In genomic region chr9:121071050-121071449, GRCm38 (mm10) we compare ENCODE assay signal across 11 mouse cellular contexts.
DNase-seq lines count a peak whose midpoint lies in the region; ATAC-seq and TF ChIP-seq lines count a peak whose summit lies in the region.
"Had no signal": no experiment of that assay in that cellular context is flagged by ENCODE, and none has a peak within 500 bp of the region (broad histone marks: within the 10 kb centered on the region; RNA-seq: fewer than 3 reads in every experiment).

No protein-coding gene starts in this region.

- peak; percentile 66 for DNase-seq in intestine, embryonic 14.5 days (ENCODE audit: low spot score)
- peak; percentile 15 to 41 for DNase-seq in spleen, postnatal 14 days (ENCODE audit: low spot score in 2 of 2)
- no peak for DNase-seq in spleen, adult 12 weeks (ENCODE audit: low spot score)
- no peak for DNase-seq in thymus, adult 2 months

- H3K4me1 ChIP-seq in intestine, embryonic 14.5 days (replicated peaks; ENCODE audit: control insufficient read depth, insufficient read depth, low read length): peaks cover 8% of the 10 kb centered on the region
- H3K4me1 ChIP-seq in intestine, embryonic 15.5 days (replicated peaks): 0 out of 2 replicates have a peak, but pooled peaks cover 12% of the 10 kb centered on the region
- peaks cover 0 to 6% of the 10 kb centered on the region in 2 experiments; a peak in 2 of 4 replicates for H3K4me1 ChIP-seq in heart, embryonic 14.5 days (ENCODE audit: control insufficient read depth in 2 of 2, insufficient read depth in 2 of 2, low read length in 2 of 2)
- H3K4me1 ChIP-seq in thymus, adult 2 months (replicated peaks; ENCODE audit: control insufficient read depth, insufficient read depth, low read length): peaks cover 18% of the 10 kb centered on the region
- H3K4me1 ChIP-seq: liver, embryonic 12.5 days had no signal

- no peaks in the 10 kb centered on the region for H3K9me3 ChIP-seq in intestine, embryonic 14.5 days (ENCODE audit: control insufficient read depth, low read length)
- no peaks in the 10 kb centered on the region for H3K9me3 ChIP-seq in intestine, embryonic 15.5 days
- no peaks in the 10 kb centered on the region for H3K9me3 ChIP-seq in heart, embryonic 14.5 days (ENCODE audit: control insufficient read depth, low read length)
- H3K9me3 ChIP-seq: liver, embryonic 12.5 days; neural tube, embryonic 12.5 days had no signal

- no peak overlapping the region for H3K4me2 ChIP-seq in intestine, embryonic 14.5 days (ENCODE audit: low read length)
- no peak overlapping the region for H3K4me2 ChIP-seq in intestine, embryonic 15.5 days (replicated peaks)
- H3K4me2 ChIP-seq in heart, embryonic 14.5 days (ENCODE audit: low read length): no peak overlapping the region
- H3K4me2 ChIP-seq: liver, embryonic 12.5 days; midbrain, embryonic 11.5 days; neural tube, embryonic 12.5 days had no signal

- no peak overlapping the region for H3K27ac ChIP-seq in intestine, embryonic 14.5 days (ENCODE audit: low read depth)
- no peak overlapping the region for H3K27ac ChIP-seq in intestine, embryonic 15.5 days
- no peak overlapping the region for H3K27ac ChIP-seq in heart, embryonic 14.5 days (replicated peaks in 1 of 2; ENCODE audit: control insufficient read depth in 1 of 2, insufficient read depth in 1 of 2, low read depth in 2 of 2, low read length in 2 of 2)
- no peak overlapping the region for H3K27ac ChIP-seq in thymus, adult 2 months (ENCODE audit: control insufficient read depth, insufficient read depth, low read length)
- H3K27ac ChIP-seq: left cerebral cortex, adult 2 months; liver, embryonic 12.5 days; neural tube, embryonic 12.5 days had no signal

- no peaks in the 10 kb centered on the region for H3K27me3 ChIP-seq in intestine, embryonic 14.5 days (replicated peaks; ENCODE audit: control insufficient read depth, insufficient read depth, low read length)
- no peaks in the 10 kb centered on the region for H3K27me3 ChIP-seq in intestine, embryonic 15.5 days (replicated peaks)
- no peaks in the 10 kb centered on the region for H3K27me3 ChIP-seq in heart, embryonic 14.5 days (ENCODE audit: control insufficient read depth, insufficient read depth, low read length)
- no peaks in the 10 kb centered on the region for H3K27me3 ChIP-seq in thymus, adult 2 months (ENCODE audit: control insufficient read depth, insufficient read depth, low read length)
- H3K27me3 ChIP-seq: liver, embryonic 12.5 days; neural tube, embryonic 12.5 days had no signal

- no peaks in the 10 kb centered on the region for H3K36me3 ChIP-seq in intestine, embryonic 14.5 days (ENCODE audit: control insufficient read depth, insufficient read depth, low read length)
- no peaks in the 10 kb centered on the region for H3K36me3 ChIP-seq in intestine, embryonic 15.5 days
- H3K36me3 ChIP-seq in heart, embryonic 14.5 days (ENCODE audit: control insufficient read depth, insufficient read depth, low read length): no peaks in the 10 kb centered on the region
- no peaks in the 10 kb centered on the region for H3K36me3 ChIP-seq in thymus, adult 2 months (ENCODE audit: control insufficient read depth, insufficient read depth, low read length)
- H3K36me3 ChIP-seq: liver, embryonic 12.5 days; neural tube, embryonic 12.5 days had no signal

- WGBS in intestine, embryonic 14.5 days: 58% methylated on average over 11 of the region's 11 CpGs
- 54% methylated on average over 11 of the region's 11 CpGs for WGBS in intestine, embryonic 15.5 days
- WGBS in heart, embryonic 14.5 days: 46% methylated on average over 11 of the region's 11 CpGs
- 86% methylated on average over 11 of the region's 11 CpGs for WGBS in thymus, adult 2 months

- no peak for ATAC-seq in intestine, embryonic 14.5 days (replicated peaks; ENCODE audit: low FRiP score, low TSS enrichment, low read depth)
- ATAC-seq in intestine, embryonic 15.5 days: no peak
- ATAC-seq in heart, embryonic 14.5 days (ENCODE audit: insufficient number of reproducible peaks, insufficient read depth, low FRiP score, low read depth): peak; percentile 36; the same call in 1 of the 2 replicates
- no peak for ATAC-seq in megakaryocyte-erythroid progenitor cell, adult 5-6 weeks (replicated peaks; ENCODE audit: low FRiP score, low TSS enrichment, poor library complexity, severe bottlenecking)
- ATAC-seq: liver, embryonic 12.5 days had no signal

- TF ChIP-seq POLR2A in thymus, adult 2 months (IDR thresholded peaks at IDR 0.05; ENCODE audit: control insufficient read depth, extremely low read depth, insufficient read depth, low read length, poor library complexity): no peak

- no peak overlapping the region for H3K9ac ChIP-seq in intestine, embryonic 14.5 days (ENCODE audit: low read length)
- H3K9ac ChIP-seq in intestine, embryonic 15.5 days: no peak overlapping the region
- H3K9ac ChIP-seq in heart, embryonic 14.5 days (ENCODE audit: low read length): no peak overlapping the region
- H3K9ac ChIP-seq: liver, embryonic 12.5 days; neural tube, embryonic 12.5 days had no signal

- TF ChIP-seq CTCF in thymus, adult 2 months (IDR thresholded peaks at IDR 0.05; ENCODE audit: borderline replicate concordance, control insufficient read depth, extremely low read depth, insufficient read depth, low read length, poor library complexity): no peak

- no peak overlapping the region for H3K4me3 ChIP-seq in intestine, embryonic 14.5 days (ENCODE audit: low read depth, low read length)
- H3K4me3 ChIP-seq in intestine, embryonic 15.5 days (replicated peaks): no peak overlapping the region
- no peak overlapping the region for H3K4me3 ChIP-seq in heart, embryonic 14.5 days (ENCODE audit: control insufficient read depth in 1 of 2, insufficient read depth in 1 of 2, low read depth in 1 of 2, low read length in 2 of 2)
- no peak overlapping the region for H3K4me3 ChIP-seq in thymus, adult 2 months (ENCODE audit: control insufficient read depth, insufficient read depth, low read length)
- H3K4me3 ChIP-seq: left cerebral cortex, adult 2 months; liver, embryonic 12.5 days; neural tube, embryonic 12.5 days had no signal

Comparison
In these comparisons a context has a peak if more than half of its experiments do, and no peak if none do; other contexts are left out.
1. DNase-seq: peak in intestine, embryonic 14.5 days (single experiment) and spleen, postnatal 14 days (2 of 2); none in spleen, adult 12 weeks (single experiment) and thymus, adult 2 months (single experiment).